Mouse (Mus musculus) urinary bladder, postnatal 36 days (tissue): ENCODE data around the gene Ruvbl1.

Source experiments
- DNase-seq, 2 experiments: peaks; one replicate each; pipeline ENCODE4 v3.0.0; 2022; ENCODE audit warnings: low spot score in 2 of 2, mixed read lengths in 1 of 2

Ruvbl1 gene

DNA sequence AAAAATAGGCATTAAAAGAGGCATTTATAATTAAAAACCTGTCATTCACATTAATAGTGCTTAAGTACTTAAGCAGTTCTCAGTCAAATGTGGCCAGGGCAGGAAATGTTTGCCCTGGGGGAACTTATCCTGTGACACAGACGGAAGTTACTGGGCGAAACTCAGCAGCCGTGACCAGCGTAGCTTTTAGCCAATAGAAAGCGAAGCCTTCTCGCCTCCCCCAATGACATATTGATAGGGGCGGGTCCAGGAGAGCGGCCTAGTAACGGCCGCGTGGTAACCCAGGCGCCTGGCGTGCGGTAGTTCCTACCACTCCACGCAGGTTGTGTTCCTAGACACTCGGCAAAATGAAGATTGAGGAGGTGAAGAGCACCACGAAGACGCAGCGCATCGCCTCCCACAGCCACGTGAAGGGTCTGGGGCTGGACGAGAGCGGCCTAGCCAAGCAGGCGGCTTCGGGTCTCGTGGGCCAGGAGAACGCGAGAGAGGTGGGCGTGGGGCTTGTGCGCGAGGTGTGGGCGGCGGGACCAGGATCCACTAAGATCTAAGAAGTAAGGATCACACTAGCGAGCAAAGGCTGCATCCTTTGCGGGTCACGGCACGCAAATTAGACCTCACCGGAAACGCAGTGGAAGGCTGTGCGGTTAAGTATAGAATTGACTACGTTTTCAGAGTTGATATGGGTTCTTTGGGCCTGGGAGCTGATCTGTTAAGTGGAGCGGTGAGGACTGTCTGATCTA, at the start of gene Ruvbl1:
Gene Ruvbl1 (plus strand): TSS at position 229 of the 740 bp plus-strand sequence.
- peak; percentile 83 to 90 for DNase-seq

DNA sequence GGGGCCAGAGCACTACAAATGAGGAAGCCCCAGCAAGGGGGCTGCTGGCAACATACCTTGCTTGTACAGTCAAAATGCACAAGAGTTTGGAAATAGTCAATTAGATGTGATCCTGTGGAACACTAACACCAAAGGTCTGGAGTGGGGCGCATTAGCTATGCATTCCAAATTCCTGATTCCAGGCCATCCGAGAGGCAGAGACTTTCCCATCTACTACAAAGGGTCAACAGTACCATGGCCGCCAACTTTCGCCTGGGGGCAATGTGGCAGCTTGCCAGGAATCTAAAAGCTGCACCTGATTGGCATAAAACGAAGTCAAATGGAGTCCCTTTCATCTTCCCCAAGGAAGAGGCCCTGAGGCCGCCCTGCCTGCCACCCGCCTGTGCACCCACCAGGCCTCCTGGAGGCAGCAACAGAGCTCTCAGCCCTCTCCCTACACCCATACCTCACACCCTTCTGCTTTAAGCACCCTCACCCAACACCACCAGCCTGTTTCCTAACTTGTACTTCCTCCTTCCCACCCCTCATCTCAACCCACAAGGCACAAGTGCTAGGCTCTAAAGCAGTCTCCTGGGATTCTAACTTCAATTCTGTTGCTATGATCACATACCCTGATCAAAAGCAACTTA, 49.0 kb upstream of the Ruvbl1 start:
- no peak for DNase-seq

DNA sequence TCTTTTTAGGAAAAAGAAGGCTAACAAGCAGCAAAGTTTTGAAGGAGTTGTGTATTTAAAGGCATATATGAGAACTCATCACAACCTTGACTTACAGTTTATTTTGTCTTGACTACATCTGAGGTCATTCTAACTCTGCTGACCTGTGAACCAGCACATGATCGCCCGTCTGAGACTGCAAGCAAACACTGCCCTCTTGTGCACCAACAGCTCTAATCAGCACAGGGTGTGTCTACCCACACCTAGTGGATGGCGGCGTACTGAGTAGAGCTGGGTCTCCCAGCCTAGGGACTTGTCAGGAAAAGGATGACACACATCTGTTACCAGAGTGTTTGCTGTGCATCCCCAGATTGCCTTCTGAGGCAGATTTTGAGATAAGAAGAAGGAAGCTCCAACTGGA, 34.0 kb upstream of the Ruvbl1 start:
- peak in 1 of 2 experiments; percentile 44 for DNase-seq

DNA sequence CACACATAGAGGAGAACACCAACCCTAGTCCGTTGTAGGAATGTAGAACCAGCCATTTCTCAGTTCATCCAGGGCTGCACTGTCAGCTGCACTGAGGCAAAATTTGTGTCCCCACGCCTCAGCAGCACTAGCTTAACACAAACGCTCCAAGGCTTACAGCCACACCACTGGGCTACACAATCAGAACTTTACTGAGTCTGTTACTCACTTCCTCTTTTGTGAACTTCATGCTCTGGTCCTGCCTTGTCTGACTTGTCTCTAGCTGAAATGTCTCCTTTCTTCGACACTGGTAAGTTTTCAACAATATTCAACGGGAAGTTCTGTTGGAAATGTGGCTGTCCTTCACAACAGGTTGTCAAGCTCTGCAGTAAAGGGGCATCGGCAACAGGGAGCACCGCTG, 29.6 kb upstream of the Ruvbl1 start:
- DNase-seq: no peak

DNA sequence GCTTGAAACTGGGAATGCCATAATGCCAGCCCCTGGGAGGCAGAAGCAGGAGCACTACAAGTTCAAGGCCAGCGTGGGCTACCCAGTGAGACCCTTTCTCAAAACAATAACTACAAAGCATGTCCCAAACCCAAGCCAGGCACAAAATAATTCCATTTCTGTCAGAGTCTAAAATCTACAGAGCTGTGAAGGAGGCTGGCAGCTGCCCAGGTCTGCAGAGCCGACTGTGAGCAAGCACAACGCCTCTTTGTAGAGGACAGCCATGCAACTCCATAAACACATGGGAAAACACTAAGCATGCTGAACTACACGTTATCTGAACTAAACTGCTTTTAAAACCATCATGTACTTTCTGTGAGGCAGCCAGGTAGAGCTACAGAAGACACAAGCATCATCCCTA, 26.2 kb upstream of the Ruvbl1 start:
- DNase-seq: no peak

DNA sequence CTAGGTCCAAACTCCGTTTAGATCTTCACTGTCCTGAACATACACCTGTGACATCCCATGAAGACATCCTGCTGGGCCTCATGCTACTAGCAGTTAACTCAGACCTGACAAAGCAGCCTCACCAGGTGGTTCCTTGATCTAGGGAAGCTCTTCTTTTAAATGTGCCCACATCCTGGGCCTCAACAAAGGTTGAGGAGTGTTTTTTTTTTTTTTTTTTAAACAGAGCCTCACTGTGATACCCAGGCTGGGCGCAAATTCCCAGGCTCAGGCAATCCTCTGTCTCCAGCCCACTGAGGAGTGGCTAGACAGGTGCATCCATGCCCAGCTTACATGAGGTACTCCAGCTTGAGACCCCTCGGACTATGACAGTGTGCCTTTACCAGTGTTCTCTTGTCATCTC, 22.7 kb upstream of the Ruvbl1 start:
- DNase-seq: no peak

DNA sequence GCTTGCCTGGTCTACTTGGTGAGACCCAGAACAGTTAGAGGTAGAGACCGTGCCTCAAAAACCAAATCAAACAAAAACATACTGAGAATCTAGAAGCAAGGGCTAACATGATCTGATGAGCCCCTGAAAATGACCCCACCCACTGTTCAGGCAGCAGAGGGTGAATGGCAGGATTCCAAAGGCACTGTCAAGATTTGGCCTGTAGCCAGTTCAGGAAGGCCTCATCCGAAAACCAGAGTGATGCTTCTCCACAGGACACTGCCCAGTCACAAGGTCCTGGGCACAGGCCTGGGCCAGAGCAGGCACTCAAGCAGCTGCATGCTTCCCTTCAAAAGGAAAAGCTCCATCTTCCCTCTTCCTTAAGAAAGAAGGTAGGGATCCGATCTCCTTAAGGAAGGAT, 21.8 kb upstream of the Ruvbl1 start:
- DNase-seq: no peak

DNA sequence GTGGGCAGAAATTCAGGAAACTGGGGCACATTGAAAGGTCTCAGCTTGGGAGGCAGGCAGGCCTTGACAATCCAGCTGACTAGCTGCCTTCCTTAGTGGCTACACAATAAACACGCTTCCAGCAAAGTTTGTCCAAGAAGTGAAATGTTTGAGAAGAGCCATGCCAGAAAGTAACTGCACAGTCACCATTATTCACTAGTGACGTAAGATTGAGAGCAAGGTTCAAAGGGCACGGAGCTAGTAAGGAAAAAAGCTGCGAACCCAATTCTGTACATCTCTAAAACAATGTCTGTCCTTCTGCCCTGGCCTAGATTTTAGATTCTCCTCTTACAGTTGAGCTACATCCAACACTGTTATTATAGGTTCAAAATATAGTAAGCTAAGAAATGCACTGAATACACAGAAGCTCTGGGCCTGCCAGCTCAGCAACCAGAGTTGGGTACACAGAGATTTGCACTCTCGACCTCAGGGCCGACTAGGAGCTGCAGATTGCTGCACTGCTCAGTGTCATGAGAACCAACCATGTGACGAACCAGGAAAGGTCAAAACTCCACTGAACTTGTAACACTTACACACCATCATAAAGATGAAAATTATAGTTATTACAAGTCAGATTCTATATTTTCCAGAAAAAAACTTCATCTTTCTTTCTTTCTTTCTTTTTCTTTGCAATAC, 21.0 kb upstream of the Ruvbl1 start:
- no peak for DNase-seq

DNA sequence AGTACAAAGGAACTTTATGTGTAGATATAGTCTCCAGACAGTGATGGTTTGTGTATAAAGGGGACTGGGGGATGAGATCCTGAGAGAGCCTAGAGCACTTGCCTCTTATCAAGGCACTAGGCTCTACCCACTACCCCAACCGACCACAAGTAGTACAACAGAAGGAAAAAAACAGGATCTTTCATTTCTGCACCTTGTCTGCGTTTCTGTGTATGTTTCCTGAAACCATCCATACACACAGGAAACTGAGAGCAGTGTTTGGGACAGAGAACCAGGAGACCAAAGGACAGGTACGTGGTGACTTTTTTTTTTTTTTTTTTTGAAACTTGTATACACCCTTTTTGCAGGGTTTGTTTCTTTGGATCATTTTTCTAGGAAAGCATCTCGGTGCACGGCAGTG, 19.5 kb upstream of the Ruvbl1 start:
- no peak for DNase-seq

DNA sequence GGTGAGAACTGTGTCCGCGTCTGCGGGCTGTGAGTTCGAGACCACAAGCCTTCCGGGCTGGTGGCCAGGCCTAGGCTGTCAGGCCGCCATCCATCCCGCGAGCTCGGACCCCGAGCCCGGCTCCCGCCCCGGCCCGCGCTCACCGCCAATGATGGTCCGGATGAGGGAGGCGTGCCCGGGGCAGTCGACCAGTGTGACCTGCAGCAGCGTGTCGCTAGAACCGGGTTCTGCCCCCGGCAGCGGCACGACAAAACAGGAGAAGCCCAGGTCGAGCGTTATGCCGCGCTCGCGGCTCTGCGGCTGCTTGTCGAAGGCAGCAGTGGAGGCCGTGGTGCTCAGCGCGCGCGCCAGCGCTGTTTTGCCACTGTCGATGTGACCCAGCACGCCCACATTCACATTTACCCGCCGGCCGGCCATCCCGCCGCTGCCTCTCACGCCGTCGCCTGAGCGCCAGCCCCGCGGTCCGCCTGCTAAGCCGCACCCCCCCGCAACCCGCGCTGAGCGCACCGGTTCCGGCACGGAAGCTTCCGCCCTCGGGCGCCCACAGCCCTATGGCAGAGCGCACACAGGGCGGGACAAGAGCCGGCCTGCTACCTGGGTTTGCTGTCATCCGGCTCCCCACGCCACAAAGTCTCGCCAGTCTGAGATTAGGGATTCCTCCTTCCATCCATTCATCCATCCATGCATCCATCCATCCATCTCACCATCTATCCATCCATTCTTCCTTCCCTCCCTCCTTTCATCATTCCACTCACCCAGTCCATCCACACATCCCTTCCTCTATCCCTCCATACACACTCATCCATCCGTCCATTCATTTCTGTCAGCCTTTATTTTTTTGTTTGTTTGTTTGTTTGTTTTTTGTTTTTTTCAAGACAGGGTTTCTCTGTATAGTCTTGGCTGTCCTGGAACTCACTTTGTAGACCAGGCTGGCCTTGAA, 18.9 kb upstream of the Ruvbl1 start, which contains the start of gene Eefsec:
Gene Eefsec (minus strand): TSS at position 477 of the 940 bp plus-strand sequence.
- DNase-seq: peak; percentile 71 to 80

DNA sequence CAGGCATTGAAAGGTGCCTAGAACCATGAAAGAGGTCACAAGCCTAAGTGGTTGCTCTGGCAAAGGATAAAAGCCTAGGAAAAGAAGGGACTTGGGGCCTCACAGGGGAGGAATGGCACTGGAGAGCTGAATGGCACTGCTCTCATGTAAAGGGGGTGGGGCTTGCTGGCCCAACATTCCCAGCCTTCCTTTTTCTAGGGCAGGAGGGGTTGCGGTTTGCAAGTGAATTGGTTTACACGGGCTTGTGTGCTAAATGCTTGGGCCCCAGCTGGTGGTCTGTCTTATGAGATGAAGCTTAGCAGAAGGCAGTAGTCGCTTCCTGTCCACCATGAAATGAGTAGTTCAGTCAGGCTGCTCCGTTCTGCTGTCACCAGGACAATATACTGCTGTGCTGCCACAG, 17.8 kb upstream of the Ruvbl1 start:
- DNase-seq: no peak

DNA sequence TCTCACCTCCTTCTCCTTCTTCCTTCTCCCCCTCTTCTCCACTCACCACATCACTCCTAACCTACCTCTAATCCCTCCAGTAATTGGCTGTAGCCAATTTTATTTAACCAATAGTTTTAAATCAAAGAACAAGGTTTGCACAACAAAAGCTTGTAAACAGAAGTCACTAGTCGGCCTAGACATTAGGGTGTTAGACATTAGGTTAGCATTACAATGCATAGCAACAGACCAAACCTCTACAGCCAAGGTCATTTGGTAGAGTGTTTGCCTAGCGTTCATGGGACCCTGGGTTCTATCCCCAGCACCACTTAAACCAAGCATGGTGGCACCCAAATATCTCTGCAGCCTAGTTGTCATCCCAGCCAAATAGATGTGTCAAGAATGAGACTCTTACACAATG, 10.7 kb upstream of the Ruvbl1 start:
- no peak for DNase-seq

DNA sequence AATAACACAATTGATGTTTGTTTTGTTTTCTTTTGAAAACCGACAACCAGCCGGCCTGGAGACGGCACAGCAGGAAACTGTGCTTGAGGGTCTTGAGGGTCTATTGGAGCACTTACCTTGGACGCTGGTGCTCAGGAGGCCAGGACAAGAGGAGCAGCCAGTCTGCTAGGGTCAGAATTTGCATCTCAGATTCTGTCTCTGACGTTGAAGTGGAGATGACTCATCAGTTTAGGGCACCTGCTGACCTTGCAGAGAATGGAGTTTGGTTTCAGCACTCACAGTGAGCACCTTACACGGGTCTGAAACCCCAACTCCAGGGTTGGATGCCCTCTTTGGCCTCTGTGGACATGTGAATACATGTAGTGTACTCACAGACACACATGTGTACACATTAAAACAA, 4.7 kb downstream of the Ruvbl1 start:
- DNase-seq: no peak

DNA sequence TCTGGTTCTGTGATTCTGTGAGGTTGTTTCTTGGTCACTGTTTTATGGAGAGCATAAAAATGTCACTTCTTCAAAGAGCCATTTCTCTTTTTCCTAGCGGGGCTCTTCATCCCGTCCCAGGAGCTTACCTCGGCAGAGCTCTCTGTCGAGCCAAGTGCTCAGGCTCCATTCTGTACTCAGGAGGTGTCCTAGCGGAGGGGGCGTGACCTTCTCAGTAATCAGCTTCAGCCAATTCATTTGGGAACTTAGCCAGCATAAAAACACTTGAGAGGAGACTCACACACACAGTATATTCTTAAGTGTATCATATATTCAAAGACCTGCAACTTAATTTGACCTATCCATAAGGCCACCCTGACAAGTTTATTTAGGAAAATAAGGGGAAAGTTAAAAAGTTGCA, 15.2 kb downstream of the Ruvbl1 start:
- no peak for DNase-seq

DNA sequence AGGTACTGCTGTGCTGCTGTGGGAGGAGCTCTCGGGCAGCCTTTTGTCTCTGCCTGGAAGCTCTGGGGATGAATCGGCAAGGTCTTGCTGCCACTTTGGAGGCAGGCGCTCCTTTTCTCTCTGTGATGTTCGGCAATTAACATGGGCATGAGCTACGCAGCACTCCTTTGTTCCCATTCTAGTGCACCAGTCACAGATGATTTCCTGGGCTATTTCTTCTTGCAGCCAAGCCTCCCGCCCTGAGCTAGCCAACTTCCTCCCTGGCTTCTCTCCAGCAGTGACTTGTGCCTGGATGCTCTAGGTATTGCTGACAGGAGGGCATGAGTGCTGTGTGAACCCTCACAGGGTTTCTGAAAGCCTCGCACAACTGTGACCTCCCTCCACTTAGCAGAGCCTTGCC, 17.9 kb downstream of the Ruvbl1 start:
- DNase-seq: no peak

DNA sequence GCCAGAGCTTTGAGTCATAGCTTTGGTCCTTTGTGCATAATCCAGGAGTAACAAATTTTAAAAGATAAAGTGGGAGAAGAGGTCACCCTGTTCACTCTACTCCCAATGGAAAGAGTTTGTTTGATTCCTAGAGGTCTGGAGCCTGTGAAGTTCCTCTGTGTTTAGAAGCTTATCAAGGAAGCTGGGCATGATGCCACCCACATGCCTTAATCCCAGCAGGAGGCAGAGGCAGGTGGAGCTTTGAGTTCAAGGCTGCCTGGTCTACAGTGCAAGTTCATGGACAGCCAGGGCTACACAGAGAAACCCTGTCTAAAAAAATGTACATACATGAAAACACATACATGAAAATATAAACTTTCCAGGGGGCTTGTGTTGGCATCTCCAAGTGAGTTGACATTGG, 18.7 kb downstream of the Ruvbl1 start:
- no peak for DNase-seq

DNA sequence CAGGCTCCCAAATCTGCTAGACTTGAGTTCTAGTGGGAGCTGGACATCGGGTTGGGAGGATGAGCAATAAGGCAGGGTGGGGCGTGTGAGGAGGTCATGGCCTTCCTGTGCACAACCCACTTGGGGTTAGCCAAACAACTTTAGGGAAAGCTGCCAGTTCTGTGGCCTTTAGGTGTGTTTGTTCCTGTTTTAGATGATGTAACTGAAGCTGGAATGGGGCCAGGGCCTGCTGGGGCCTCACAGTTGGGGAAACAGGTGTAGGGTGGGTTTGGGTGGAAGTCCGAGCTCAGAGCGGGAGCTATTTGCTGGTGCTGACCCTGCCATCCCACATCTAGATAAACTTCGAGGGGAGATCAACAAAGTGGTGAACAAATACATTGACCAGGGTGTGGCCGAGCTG, 20.2 kb downstream of the Ruvbl1 start:
- DNase-seq: peak; percentile 11 to 15

DNA sequence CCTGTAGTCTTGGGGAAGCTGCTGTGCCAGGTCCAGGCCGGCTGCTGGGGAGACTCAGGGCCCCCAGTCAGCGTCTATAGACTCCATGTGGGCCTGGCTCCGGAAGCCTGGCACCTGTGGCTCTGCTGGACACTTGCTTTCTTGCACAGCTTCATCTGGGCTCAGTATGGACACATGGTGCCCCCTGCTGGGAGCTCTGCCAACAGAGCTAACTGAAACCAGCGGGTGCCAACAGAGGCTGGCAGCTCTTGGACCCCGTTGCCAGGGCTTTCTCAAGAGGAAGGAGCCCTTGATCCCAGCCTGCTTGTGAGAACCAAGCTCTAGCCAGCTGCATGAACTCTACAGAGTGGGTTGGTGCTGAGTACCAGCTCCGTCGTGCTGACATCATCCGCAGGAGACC, 21.7 kb downstream of the Ruvbl1 start:
- peak in 1 of 2 experiments; percentile 56 for DNase-seq

DNA sequence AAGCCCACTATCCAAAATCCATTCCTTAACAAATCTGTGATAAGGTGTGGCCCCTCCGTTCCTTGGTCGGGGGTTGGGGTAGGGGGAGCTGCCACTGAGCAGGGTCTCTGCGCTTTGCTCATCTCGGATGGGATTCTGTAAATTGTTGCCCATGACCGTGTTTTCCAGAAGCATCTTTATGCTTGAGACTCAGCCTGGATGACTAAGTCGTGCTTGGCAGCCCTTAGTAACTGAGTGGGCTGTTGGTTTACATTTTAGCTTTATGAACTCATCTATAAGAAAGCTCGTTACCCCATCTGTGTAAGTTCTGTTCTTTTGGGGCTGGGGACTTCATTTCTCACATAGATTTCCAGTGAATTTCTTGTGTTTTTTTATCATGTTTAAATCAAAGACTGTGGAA, 23.8 kb downstream of the Ruvbl1 start:
- DNase-seq: no peak

DNA sequence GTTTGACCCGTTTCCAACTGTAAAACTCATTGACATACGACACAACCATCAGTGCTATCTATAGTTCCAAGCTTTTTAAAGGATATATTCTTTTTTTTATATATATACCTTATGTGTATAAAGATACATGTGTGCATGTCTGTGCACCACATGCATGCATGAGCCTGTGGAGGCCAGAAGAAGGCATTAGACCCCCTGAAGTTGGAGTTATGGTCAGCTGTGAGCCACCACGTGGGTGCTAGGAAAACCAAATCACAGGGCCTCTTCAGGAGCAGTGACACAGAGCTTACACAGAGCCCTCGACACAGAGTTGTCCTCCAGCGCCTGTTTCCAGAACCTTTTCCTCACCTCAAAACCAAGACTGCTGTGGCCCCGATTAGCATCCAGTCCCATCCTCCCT, 24.6 kb downstream of the Ruvbl1 start:
- no peak for DNase-seq

DNA sequence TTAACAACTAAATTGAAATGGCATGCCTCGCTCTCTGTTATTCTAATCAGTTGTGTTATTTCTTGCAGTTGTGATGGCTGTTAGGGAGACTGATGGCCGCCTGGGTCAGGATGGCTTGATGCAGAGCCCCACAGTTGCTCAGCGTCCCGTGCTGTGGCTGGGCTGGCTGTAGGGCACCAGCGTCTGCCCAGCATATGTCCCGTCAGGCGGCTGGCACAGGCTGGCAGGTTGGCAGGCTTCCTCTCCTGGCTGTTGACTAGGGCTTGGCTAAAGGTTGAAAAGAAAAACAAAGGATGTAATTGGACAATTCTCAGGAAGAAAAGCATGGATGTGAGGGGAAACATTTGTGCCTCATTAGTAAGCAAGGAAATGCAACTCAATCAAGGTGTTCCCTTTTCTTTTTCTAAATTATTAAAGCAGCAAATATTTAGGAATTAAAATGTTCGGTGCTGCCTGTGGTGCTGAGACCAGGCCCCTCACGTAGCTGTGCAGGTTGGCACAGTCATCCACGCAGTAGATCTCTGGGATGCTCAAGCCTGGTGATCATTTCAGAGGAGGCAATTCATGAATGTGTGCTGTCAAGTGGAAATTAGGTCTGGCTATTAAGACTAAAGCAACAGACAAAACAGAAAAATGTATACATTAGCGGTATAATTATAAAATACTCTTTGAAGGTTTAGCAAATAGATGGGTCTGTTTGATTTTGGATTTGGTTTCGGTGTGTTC, 25.6 kb downstream of the Ruvbl1 start:
- peak in 1 of 2 experiments; percentile 39 for DNase-seq
